In the genomic region with DNA sequence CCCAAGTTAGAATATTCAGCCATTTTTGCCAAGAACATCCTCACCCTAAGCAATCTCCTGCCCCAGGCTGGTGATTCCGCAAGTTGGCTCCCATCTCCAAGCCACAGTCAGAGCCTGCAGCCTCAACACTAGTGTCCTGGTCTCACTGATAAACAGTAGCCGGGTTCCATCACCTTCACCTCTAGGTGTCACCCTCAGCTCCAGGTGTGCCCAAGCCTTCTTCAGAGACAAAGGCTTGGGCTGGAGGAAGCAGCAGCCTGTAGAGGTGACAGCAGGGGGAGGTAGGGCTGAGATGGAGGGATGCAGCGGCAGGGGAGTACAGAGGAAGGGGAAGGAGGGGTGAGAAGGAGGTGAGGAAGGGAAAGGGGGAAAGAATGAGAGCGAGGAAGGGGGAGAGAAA, we compare ENCODE assay signal across 10 mouse cellular contexts.
DNase-seq lines count a peak whose midpoint lies in the region; ATAC-seq and TF ChIP-seq lines count a peak whose summit lies in the region.
"Had no signal": no experiment of that assay in that cellular context is flagged by ENCODE, and none has a peak within 500 bp of the region (broad histone marks: within the 10 kb centered on the region; RNA-seq: fewer than 3 reads in every experiment).

No protein-coding gene starts in this region.

- no peak overlapping the region for H3K9ac ChIP-seq in liver, adult 2 months (ENCODE audit: low read depth, low read length)
- no peak overlapping the region for H3K9ac ChIP-seq in liver, embryonic 11.5 days (ENCODE audit: low read depth, low read length)
- no peak overlapping the region for H3K9ac ChIP-seq in intestine, embryonic 15.5 days
- H3K9ac ChIP-seq in heart, embryonic 12.5 days = no peak overlapping the region
- H3K9ac ChIP-seq: limb, embryonic 13.5 days; neural tube, embryonic 13.5 days had no signal

- TF ChIP-seq POLR2A in liver, adult 2 months (IDR thresholded peaks at IDR 0.05; ENCODE audit: extremely low read depth, insufficient read depth, low read length) = no peak

- H3K4me1 ChIP-seq in liver, adult 2 months (ENCODE audit: control insufficient read depth, insufficient read depth, low read length) = no peaks in the 10 kb centered on the region
- H3K4me1 ChIP-seq in liver, embryonic 11.5 days (replicated peaks; ENCODE audit: control insufficient read depth, insufficient read depth, low read length) = no peaks in the 10 kb centered on the region
- H3K4me1 ChIP-seq in intestine, embryonic 15.5 days (replicated peaks) = peaks cover 17% of the 10 kb centered on the region
- H3K4me1 ChIP-seq in heart, embryonic 12.5 days (replicated peaks) = peaks cover 16% of the 10 kb centered on the region

- no peaks in the 10 kb centered on the region for H3K36me3 ChIP-seq in liver, adult 2 months (ENCODE audit: control insufficient read depth, insufficient read depth, low read length)
- H3K36me3 ChIP-seq in liver, embryonic 11.5 days (ENCODE audit: control insufficient read depth, insufficient read depth, low read length) = no peaks in the 10 kb centered on the region
- no peaks in the 10 kb centered on the region for H3K36me3 ChIP-seq in intestine, embryonic 15.5 days
- no peaks in the 10 kb centered on the region for H3K36me3 ChIP-seq in heart, embryonic 12.5 days
- H3K36me3 ChIP-seq: limb, embryonic 13.5 days; neural tube, embryonic 13.5 days had no signal

- H3K4me2 ChIP-seq in liver, embryonic 11.5 days = no peak overlapping the region
- H3K4me2 ChIP-seq in intestine, embryonic 15.5 days (replicated peaks) = no peak overlapping the region
- H3K4me2 ChIP-seq in heart, embryonic 12.5 days = no peak overlapping the region
- H3K4me2 ChIP-seq: limb, embryonic 13.5 days; neural tube, embryonic 13.5 days had no signal

- peak; percentile 49 for TF ChIP-seq CTCF in liver, adult 2 months (IDR thresholded peaks at IDR 0.05; ENCODE audit: low read depth, low read length)

- 38% methylated on average over 4 of the region's 4 CpGs for WGBS in liver, adult 2 months
- 26% methylated on average over 4 of the region's 4 CpGs for WGBS in liver, embryonic 11.5 days
- 25% methylated on average over 4 of the region's 4 CpGs for WGBS in intestine, embryonic 15.5 days
- 23% methylated on average over 4 of the region's 4 CpGs for WGBS in heart, embryonic 12.5 days

- no peak for ATAC-seq in liver, embryonic 11.5 days (replicated peaks; ENCODE audit: low FRiP score)
- peak; percentile 77 for ATAC-seq in intestine, embryonic 15.5 days
- no peak for ATAC-seq in granulocyte monocyte progenitor cell, adult 5-6 weeks (replicated peaks; ENCODE audit: poor library complexity, severe bottlenecking)
- no peak for ATAC-seq in heart, embryonic 12.5 days (ENCODE audit: insufficient number of reproducible peaks, low FRiP score)

- H3K9me3 ChIP-seq in liver, embryonic 11.5 days (ENCODE audit: control insufficient read depth, low read length) = no peaks in the 10 kb centered on the region
- no peaks in the 10 kb centered on the region for H3K9me3 ChIP-seq in intestine, embryonic 15.5 days
- 0 out of 2 replicates have a peak, but pooled peaks cover 4% of the 10 kb centered on the region for H3K9me3 ChIP-seq in heart, embryonic 12.5 days (replicated peaks)
- H3K9me3 ChIP-seq: limb, embryonic 13.5 days; neural tube, embryonic 13.5 days had no signal

- H3K79me2 ChIP-seq in liver, adult 2 months (ENCODE audit: control insufficient read depth, insufficient read depth, low read length) = no peaks in the 10 kb centered on the region

- H3K4me3 ChIP-seq in liver, adult 2 months (ENCODE audit: insufficient read depth, low read depth, low read length) = no peak overlapping the region
- H3K4me3 ChIP-seq in liver, embryonic 11.5 days (ENCODE audit: low read depth, low read length) = no peak overlapping the region
- H3K4me3 ChIP-seq in intestine, embryonic 15.5 days (replicated peaks) = no peak overlapping the region
- no peak overlapping the region for H3K4me3 ChIP-seq in heart, embryonic 12.5 days
- H3K4me3 ChIP-seq: limb, embryonic 13.5 days; neural tube, embryonic 13.5 days had no signal

- H3K27me3 ChIP-seq in liver, adult 2 months (ENCODE audit: control insufficient read depth, insufficient read depth, low read length) = no peaks in the 10 kb centered on the region; the same call in 1 of the 2 replicates
- H3K27me3 ChIP-seq in liver, embryonic 11.5 days (replicated peaks; ENCODE audit: control insufficient read depth, insufficient read depth, low read length) = peaks cover 66% of the 10 kb centered on the region
- peaks cover 20% of the 10 kb centered on the region for H3K27me3 ChIP-seq in intestine, embryonic 15.5 days (replicated peaks)
- H3K27me3 ChIP-seq in heart, embryonic 12.5 days (replicated peaks) = peaks cover 73% of the 10 kb centered on the region

- DNase-seq in liver, adult 2 months (ENCODE audit: extremely low read depth, low read depth, low spot score) = no peak
- DNase-seq in liver, embryonic 11.5 days (ENCODE audit: low spot score) = no peak
- peak; percentile 53 for DNase-seq in cerebellum, adult 11 months
- DNase-seq in thymus, adult 18-20 months = peak; percentile 9 to 30
- DNase-seq in layer of hippocampus, adult 11-12 months (ENCODE audit: low spot score) = no peak

- no peak overlapping the region for H3K27ac ChIP-seq in liver, adult 2 months (replicated peaks; ENCODE audit: insufficient read depth, low read depth, low read length)
- no peak overlapping the region for H3K27ac ChIP-seq in liver, embryonic 11.5 days (ENCODE audit: low read depth, low read length)
- no peak overlapping the region for H3K27ac ChIP-seq in intestine, embryonic 15.5 days
- no peak overlapping the region for H3K27ac ChIP-seq in heart, embryonic 12.5 days (ENCODE audit: poor library complexity, severe bottlenecking)
- H3K27ac ChIP-seq: limb, embryonic 13.5 days; neural tube, embryonic 13.5 days had no signal

Comparison
In these comparisons a context has a peak if more than half of its experiments do, and no peak if none do; other contexts are left out.
1. DNase-seq: peak in cerebellum, adult 11 months (single experiment) and thymus, adult 18-20 months (2 of 2); none in liver, adult 2 months (single experiment), liver, embryonic 11.5 days (single experiment) and layer of hippocampus, adult 11-12 months (single experiment).